Mouse (Mus musculus): ENCODE measurements at regions not wholly inside any gene's neighbourhood (a gene's known extent, or its start where the extent isn't known, plus 50 kb on each side); places are given as distances from the start of the nearest gene placed in this dataset.

- no peak for TF ChIP-seq CTCF (IDR thresholded peaks at IDR 0.05)
- Histone ChIP-seq H3K36me3 (ENCODE audit: insufficient read depth, low read length) (no peaks in the 10 kb centered on the region), H3K4me3 (ENCODE audit: low read depth, low read length) (no peak overlapping the region), H3K9ac (replicated peaks; ENCODE audit: low read length, poor library complexity, severe bottlenecking) (no peak overlapping the region), H3K27me3 (ENCODE audit: insufficient read depth, low read length) (no peaks in the 10 kb centered on the region), H3K4me2 (ENCODE audit: low read depth, low read length, poor library complexity, severe bottlenecking) (no peak overlapping the region), H3K9me3 (ENCODE audit: low read length) (no peaks in the 10 kb centered on the region), H3K4me1 (ENCODE audit: insufficient read depth, low read length) (no peaks in the 10 kb centered on the region), H3K27ac (ENCODE audit: low read depth, low read length) (no peak overlapping the region)
- WGBS: 82% methylated on average over 7 of the region's 7 CpGs
- ATAC-seq (ENCODE audit: low FRiP score) (no peak), DNase-seq (ENCODE audit: low spot score) (no peak)
Measured at GRCm38 (mm10) chr10:100210684-100211083, 124.8 kb upstream of the Gm4301 start.

GRCm38 (mm10) chr10:100224459-100225097, 110.9 kb upstream of the Gm4301 start:
- H3K27me3 ChIP-seq (ENCODE audit: insufficient read depth, low read length): no peaks in the 10 kb centered on the region
- H3K27ac ChIP-seq (ENCODE audit: low read depth, low read length): no peak overlapping the region
- H3K4me2 ChIP-seq (ENCODE audit: low read depth, low read length, poor library complexity, severe bottlenecking): no peak overlapping the region
- H3K9me3 ChIP-seq (ENCODE audit: low read length): 0 out of 2 replicates have a peak, but pooled peaks cover 2% of the 10 kb centered on the region
- no peak overlapping the region for H3K4me3 ChIP-seq (ENCODE audit: low read depth, low read length)
- no peaks in the 10 kb centered on the region for H3K36me3 ChIP-seq (ENCODE audit: insufficient read depth, low read length)
- TF ChIP-seq CTCF (IDR thresholded peaks at IDR 0.05): no peak
- H3K4me1 ChIP-seq (ENCODE audit: insufficient read depth, low read length): no peaks in the 10 kb centered on the region
- no peak for ATAC-seq (ENCODE audit: low FRiP score)
- DNase-seq (ENCODE audit: low spot score): no peak
- 93% methylated on average over 3 of the region's 3 CpGs for WGBS
- H3K9ac ChIP-seq (replicated peaks; ENCODE audit: low read length, poor library complexity, severe bottlenecking): no peak overlapping the region

GRCm38 (mm10) chr10:100259235-100259900, 76.1 kb upstream of the Gm4301 start:
- no peak for TF ChIP-seq CTCF (IDR thresholded peaks at IDR 0.05)
- no peak overlapping the region for H3K9ac ChIP-seq (replicated peaks; ENCODE audit: low read length, poor library complexity, severe bottlenecking)
- ATAC-seq (ENCODE audit: low FRiP score): no peak
- H3K4me2 ChIP-seq (ENCODE audit: low read depth, low read length, poor library complexity, severe bottlenecking): no peak overlapping the region
- no peak for DNase-seq (ENCODE audit: low spot score)
- no peak overlapping the region for H3K27ac ChIP-seq (ENCODE audit: low read depth, low read length)
- no peaks in the 10 kb centered on the region for H3K27me3 ChIP-seq (ENCODE audit: insufficient read depth, low read length)
- no peaks in the 10 kb centered on the region for H3K9me3 ChIP-seq (ENCODE audit: low read length)
- no peaks in the 10 kb centered on the region for H3K4me1 ChIP-seq (ENCODE audit: insufficient read depth, low read length)
- H3K4me3 ChIP-seq (ENCODE audit: low read depth, low read length): no peak overlapping the region
- H3K36me3 ChIP-seq (ENCODE audit: insufficient read depth, low read length): no peaks in the 10 kb centered on the region
- 84% methylated on average over 4 of the region's 4 CpGs for WGBS

DNA sequence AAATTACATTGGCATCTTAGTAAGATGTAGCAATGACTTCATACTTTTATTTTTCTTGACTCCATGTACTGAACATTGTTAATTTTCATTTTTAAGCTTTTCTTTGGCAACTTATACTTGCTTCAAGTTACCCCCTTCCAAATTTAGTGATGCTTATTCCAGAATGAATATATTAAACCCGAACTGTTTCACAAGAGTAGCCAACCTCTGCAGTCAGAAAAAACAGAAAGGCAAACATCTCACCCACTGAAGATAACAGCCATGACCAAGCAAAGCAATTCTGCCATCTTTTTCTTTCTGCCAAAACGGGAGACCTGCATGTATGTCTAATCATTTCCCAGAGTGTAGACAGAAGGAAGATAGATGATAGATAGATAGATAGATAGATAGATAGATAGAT, 72.0 kb upstream of the Gm4301 start:
- H3K9ac ChIP-seq (replicated peaks; ENCODE audit: low read length, poor library complexity, severe bottlenecking): no peak overlapping the region
- no peak overlapping the region for H3K4me2 ChIP-seq (ENCODE audit: low read depth, low read length, poor library complexity, severe bottlenecking)
- ATAC-seq (ENCODE audit: low FRiP score) (no peak), DNase-seq (ENCODE audit: low spot score) (no peak)
- no peak for TF ChIP-seq CTCF (IDR thresholded peaks at IDR 0.05)
- 72% methylated on average over 2 of the region's 2 CpGs for WGBS
- H3K27ac ChIP-seq (ENCODE audit: low read depth, low read length): no peak overlapping the region
- no peaks in the 10 kb centered on the region for H3K4me1 ChIP-seq (ENCODE audit: insufficient read depth, low read length)
- no peak overlapping the region for H3K4me3 ChIP-seq (ENCODE audit: low read depth, low read length)
- no peaks in the 10 kb centered on the region for H3K27me3 ChIP-seq (ENCODE audit: insufficient read depth, low read length)
- H3K36me3 ChIP-seq (ENCODE audit: insufficient read depth, low read length): no peaks in the 10 kb centered on the region
- no peaks in the 10 kb centered on the region for H3K9me3 ChIP-seq (ENCODE audit: low read length)

GRCm38 (mm10) chr10:100264066-100264465, 71.4 kb upstream of the Gm4301 start:
- no peak overlapping the region for H3K4me2 ChIP-seq (ENCODE audit: low read depth, low read length, poor library complexity, severe bottlenecking)
- TF ChIP-seq CTCF (IDR thresholded peaks at IDR 0.05): no peak
- no peaks in the 10 kb centered on the region for H3K9me3 ChIP-seq (ENCODE audit: low read length)
- 25% methylated on average over 2 of the region's 2 CpGs for WGBS
- no peaks in the 10 kb centered on the region for H3K27me3 ChIP-seq (ENCODE audit: insufficient read depth, low read length)
- no peak overlapping the region for H3K27ac ChIP-seq (ENCODE audit: low read depth, low read length)
- H3K4me3 ChIP-seq (ENCODE audit: low read depth, low read length): no peak overlapping the region
- ATAC-seq (ENCODE audit: low FRiP score) (no peak), DNase-seq (ENCODE audit: low spot score) (no peak)
- no peak overlapping the region for H3K9ac ChIP-seq (replicated peaks; ENCODE audit: low read length, poor library complexity, severe bottlenecking)
- no peaks in the 10 kb centered on the region for H3K36me3 ChIP-seq (ENCODE audit: insufficient read depth, low read length)
- no peaks in the 10 kb centered on the region for H3K4me1 ChIP-seq (ENCODE audit: insufficient read depth, low read length)

DNA sequence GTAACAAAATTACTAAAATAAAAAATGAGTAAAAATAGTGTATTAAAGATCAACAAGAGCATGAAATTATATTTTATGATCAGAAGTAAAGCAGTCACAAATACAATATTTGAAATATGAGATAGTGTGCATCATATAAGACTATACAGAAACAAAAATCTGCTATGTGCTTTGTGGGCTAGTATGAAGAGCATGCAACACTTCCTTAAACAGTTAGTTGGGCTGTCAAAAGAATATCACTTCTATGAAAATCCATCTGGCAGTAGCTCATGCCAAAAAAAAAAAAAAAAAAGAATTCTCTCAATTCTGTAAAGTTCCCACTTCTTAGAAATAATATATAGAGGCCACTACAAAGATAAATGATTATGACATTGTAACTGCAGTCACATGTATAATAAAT, 53.0 kb upstream of the Gm4301 start:
- Histone ChIP-seq H3K27ac (ENCODE audit: low read depth, low read length) (no peak overlapping the region), H3K4me1 (ENCODE audit: insufficient read depth, low read length) (no peaks in the 10 kb centered on the region), H3K36me3 (ENCODE audit: insufficient read depth, low read length) (no peaks in the 10 kb centered on the region), H3K27me3 (ENCODE audit: insufficient read depth, low read length) (no peaks in the 10 kb centered on the region), H3K4me3 (ENCODE audit: low read depth, low read length) (no peak overlapping the region), H3K9ac (replicated peaks; ENCODE audit: low read length, poor library complexity, severe bottlenecking) (no peak overlapping the region), H3K9me3 (ENCODE audit: low read length) (no peaks in the 10 kb centered on the region), H3K4me2 (ENCODE audit: low read depth, low read length, poor library complexity, severe bottlenecking) (no peak overlapping the region)
- no peak for ATAC-seq (ENCODE audit: low FRiP score)
- TF ChIP-seq CTCF (IDR thresholded peaks at IDR 0.05): no peak
- DNase-seq (ENCODE audit: low spot score): no peak
